Mouse (Mus musculus) midbrain, embryonic 14.5 days (tissue): Measurements from ENCODE around the gene B3galnt1. TPM values are rescaled to one million over a fixed set of nuclear protein-coding genes. Genes with fewer than 3 reads are reported as not detected.
"Not testable (repeated sequence)": the region's sequence is repeated elsewhere in the genome, so short reads cannot be mapped to it uniquely, and the experiment has no call there.

Source experiments
- ATAC-seq: fragments of 200-750 bp; cut with Nextera tagmentation; 2 replicates; pipeline ENCODE4 v1.8.0; 2017; ENCODE audit warnings: moderate number of reproducible peaks, moderate library complexity; ENCODE audit not compliant: low FRiP score, low TSS enrichment
- DNase-seq: peaks from one replicate; pipeline ENCODE4 v3.0.0-alpha.2; 2015
- H3K27ac ChIP-seq: fragments of 300-500 bp; sonication (generic); replicated peaks from 2 replicates; pipeline ENCODE4 v1.5.1; 2014; ENCODE audit warnings: mild to moderate bottlenecking, low read depth, low read length, moderate library complexity
- H3K27me3 ChIP-seq: fragments of 300-500 bp; sonication (generic); 2 replicates; pipeline ENCODE4 v1.6.1; 2014; ENCODE audit warnings: low read length, control low read depth, mixed read lengths; ENCODE audit not compliant: control insufficient read depth, insufficient read depth
- H3K36me3 ChIP-seq: fragments of 300-500 bp; sonication (generic); 2 replicates; pipeline ENCODE4 v1.6.1; 2014; ENCODE audit warnings: low read length, control low read depth; ENCODE audit not compliant: control insufficient read depth, insufficient read depth
- H3K4me1 ChIP-seq: fragments of 300-500 bp; sonication (generic); 2 replicates; pipeline ENCODE4 v1.6.1; 2014; ENCODE audit warnings: mild to moderate bottlenecking, antibody characterized with exemption, low read length, control low read depth; ENCODE audit not compliant: control insufficient read depth, insufficient read depth
- H3K4me2 ChIP-seq: fragments of 300-500 bp; sonication (generic); 2 replicates; pipeline ENCODE4 v1.6.1; 2014; ENCODE audit warnings: mild to moderate bottlenecking, low read length, moderate library complexity
- H3K4me3 ChIP-seq: fragments of 300-500 bp; sonication (generic); replicated peaks from 2 replicates; pipeline ENCODE4 v1.5.1; 2014; ENCODE audit warnings: low read depth, low read length
- H3K9ac ChIP-seq: fragments of 300-500 bp; sonication (generic); replicated peaks from 2 replicates; pipeline ENCODE4 v1.6.1; 2014; ENCODE audit warnings: mild to moderate bottlenecking, low read length, moderate library complexity
- H3K9me3 ChIP-seq: fragments of 300-500 bp; sonication (generic); 2 replicates; pipeline ENCODE4 v1.6.1; 2016; ENCODE audit warnings: low read length, control low read depth, mixed read lengths; ENCODE audit not compliant: control insufficient read depth
- WGBS: fragments of 180-500 bp; shearing (Covaris S2); extraction: QIAGEN DNeasy Blood & Tissue Kit; methylation state at CpG from one replicate; pipeline ENCODE4 v1.1.7; 2014; 5-methylcytosine and 5-hydroxymethylcytosine counted together
- polyA plus RNA-seq: library from polyadenylated mRNA; unstranded; fragments of >200 nt; fragmentation: Nextera tagmentation; extraction: Ambion mirVana; gene quantifications from 2 replicates; pipeline ENCODE4 v1.2.1, GENCODE M21; 2014

Gene B3galnt1
- polyA plus RNA-seq, 1 experiment from 2014 or later: 94.6 TPM

DNA sequence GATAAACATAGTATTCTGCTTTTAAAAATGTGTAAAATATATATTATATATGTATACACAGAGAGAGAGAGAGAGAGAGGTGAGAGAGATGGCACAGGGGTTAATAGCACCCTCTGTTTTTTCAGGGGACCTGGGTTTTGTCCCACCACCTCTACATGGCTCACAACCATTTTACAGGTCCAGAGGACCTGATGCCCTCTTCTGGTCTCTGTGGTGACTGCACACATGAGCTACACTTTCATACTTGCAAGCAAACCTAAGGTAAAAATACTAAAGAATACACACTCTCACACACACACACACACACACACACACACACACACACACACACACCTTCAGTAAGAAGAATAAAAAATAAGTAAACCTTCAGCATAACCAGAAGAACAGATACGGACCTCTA lies 20.0 kb downstream of the B3galnt1 start:
- ATAC-seq (no peak), DNase-seq (no peak)
- Histone ChIP-seq H3K4me1 (no peaks in the 10 kb centered on the region), H3K9ac (no peak overlapping the region), H3K27me3 (no peaks in the 10 kb centered on the region), H3K4me2 (no peak overlapping the region), H3K4me3 (no peak overlapping the region), H3K36me3 (peaks cover 31% of the 10 kb centered on the region), H3K27ac (no peak overlapping the region), H3K9me3 (no peaks in the 10 kb centered on the region)
- WGBS: 100% methylated on average over 1 of the region's 1 CpGs

GRCm38 (mm10) chr3:69576715-69577114 lies 22.0 kb downstream of the B3galnt1 start:
- H3K36me3 ChIP-seq: peaks cover 38% of the 10 kb centered on the region
- H3K27ac ChIP-seq: no peak overlapping the region

GRCm38 (mm10) chr3:69575577-69575976 lies 23.2 kb downstream of the B3galnt1 start:
- ATAC-seq (no peak), DNase-seq (no peak)
- Histone ChIP-seq H3K4me2 (no peak overlapping the region), H3K9ac (no peak overlapping the region), H3K36me3 (peaks cover 38% of the 10 kb centered on the region), H3K4me1 (no peaks in the 10 kb centered on the region), H3K27ac (no peak overlapping the region), H3K9me3 (no peaks in the 10 kb centered on the region), H3K27me3 (no peaks in the 10 kb centered on the region), H3K4me3 (no peak overlapping the region)
- WGBS: 96% methylated on average over 11 of the region's 11 CpGs

More at GRCm38 (mm10) chr3:69576715-69577114, 22.0 kb downstream of the B3galnt1 start:
- no peak for ATAC-seq
- WGBS: 90% methylated on average over 3 of the region's 3 CpGs
- Histone ChIP-seq H3K9ac (no peak overlapping the region), H3K4me1 (no peaks in the 10 kb centered on the region), H3K4me3 (no peak overlapping the region), H3K27me3 (no peaks in the 10 kb centered on the region), H3K4me2 (no peak overlapping the region), H3K9me3 (no peaks in the 10 kb centered on the region)
- DNase-seq: no peak

DNA sequence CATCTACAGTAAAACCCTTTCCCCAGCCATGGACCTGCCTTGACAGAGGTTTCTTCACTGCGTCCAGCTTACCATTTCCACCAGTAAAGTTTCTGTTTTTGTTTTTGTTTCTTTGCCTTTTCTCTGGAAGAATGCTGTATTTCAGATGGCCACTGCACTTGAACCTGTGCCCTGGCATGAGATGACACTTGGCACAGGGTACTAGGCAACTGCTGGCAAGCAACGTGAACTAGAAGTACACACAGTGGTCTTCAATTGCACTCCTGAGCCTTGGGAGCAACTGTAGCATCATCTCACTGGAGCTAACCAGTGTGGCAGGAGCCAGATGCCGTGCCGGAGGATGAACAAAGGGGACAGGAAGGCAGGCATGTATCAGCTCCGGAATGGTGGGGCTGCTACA lies 26.2 kb downstream of the B3galnt1 start:
- H3K4me1 ChIP-seq: no peaks in the 10 kb centered on the region
- H3K9ac ChIP-seq: no peak overlapping the region
- no peak overlapping the region for H3K4me2 ChIP-seq
- no peaks in the 10 kb centered on the region for H3K27me3 ChIP-seq
- WGBS: 91% methylated on average over 5 of the region's 5 CpGs
- no peak overlapping the region for H3K4me3 ChIP-seq
- ATAC-seq: no peak
- no peak overlapping the region for H3K27ac ChIP-seq
- no peak for DNase-seq
- H3K36me3 ChIP-seq: peaks cover 30% of the 10 kb centered on the region
- H3K9me3 ChIP-seq: no peaks in the 10 kb centered on the region

DNA sequence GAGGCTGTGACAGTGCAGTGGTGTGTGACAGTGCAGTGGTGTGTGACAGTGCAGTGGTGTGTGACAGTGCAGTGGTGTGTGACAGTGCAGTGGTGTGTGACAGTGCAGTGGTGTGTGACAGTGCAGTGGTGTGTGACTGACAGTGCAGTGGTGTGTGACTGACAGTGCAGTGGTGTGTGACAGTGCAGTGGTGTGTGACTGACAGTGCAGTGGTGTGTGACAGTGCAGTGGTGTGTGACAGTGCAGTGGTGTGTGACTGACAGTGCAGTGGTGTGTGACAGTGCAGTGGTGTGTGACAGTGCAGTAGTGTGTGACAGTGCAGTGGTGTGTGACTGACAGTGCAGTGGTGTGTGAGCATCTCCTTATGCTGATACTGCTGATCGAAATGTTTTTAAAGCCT lies 33.2 kb downstream of the B3galnt1 start:
- H3K9me3 ChIP-seq, H3K27ac ChIP-seq, H3K4me3 ChIP-seq, H3K9ac ChIP-seq, ATAC-seq, DNase-seq, H3K27me3 ChIP-seq, H3K4me1 ChIP-seq, H3K4me2 ChIP-seq, H3K36me3 ChIP-seq: not testable (repeated sequence)
- 92% methylated on average over 1 of the region's 1 CpGs for WGBS

DNA sequence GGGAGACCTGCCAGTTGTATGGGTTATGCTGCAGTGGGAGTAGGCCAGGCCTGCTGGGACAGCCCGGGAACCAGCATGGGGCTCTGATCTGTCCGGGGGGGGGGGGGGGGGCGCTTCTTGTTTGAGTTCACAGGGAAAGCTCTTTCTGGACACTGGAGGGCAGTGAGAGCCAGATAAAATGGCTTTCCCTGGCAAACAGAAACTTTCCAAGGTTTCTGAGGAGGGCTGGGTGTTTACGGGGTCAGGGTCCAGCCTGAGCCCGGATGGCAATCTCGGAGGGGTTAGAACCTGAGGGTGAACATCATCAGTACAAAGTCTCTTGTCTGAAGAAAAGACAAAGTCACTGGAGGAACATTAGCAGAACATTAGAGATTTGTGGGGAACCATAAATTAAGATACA lies 35.4 kb downstream of the B3galnt1 start:
- Histone ChIP-seq H3K4me2 (no peak overlapping the region), H3K36me3 (no peaks in the 10 kb centered on the region), H3K4me1 (no peaks in the 10 kb centered on the region), H3K9ac (no peak overlapping the region), H3K27me3 (no peaks in the 10 kb centered on the region), H3K9me3 (no peaks in the 10 kb centered on the region), H3K4me3 (no peak overlapping the region), H3K27ac (no peak overlapping the region)
- no peak for ATAC-seq
- WGBS: 87% methylated on average over 6 of the region's 6 CpGs
- no peak for DNase-seq

- Histone ChIP-seq H3K4me1 (no peaks in the 10 kb centered on the region), H3K4me2 (no peak overlapping the region), H3K27me3 (no peaks in the 10 kb centered on the region), H3K27ac (no peak overlapping the region), H3K36me3 (no peaks in the 10 kb centered on the region), H3K4me3 (no peak overlapping the region), H3K9ac (no peak overlapping the region), H3K9me3 (no peaks in the 10 kb centered on the region)
- no peak for ATAC-seq
- 66% methylated on average over 5 of the region's 5 CpGs for WGBS
- DNase-seq: no peak
These were observed 37.1 kb downstream of the B3galnt1 start for GRCm38 (mm10) chr3:69561686-69562085.

- Histone ChIP-seq H3K4me3 (no peak overlapping the region), H3K27me3 (no peaks in the 10 kb centered on the region), H3K9ac (no peak overlapping the region), H3K9me3 (no peaks in the 10 kb centered on the region), H3K27ac (no peak overlapping the region), H3K4me1 (no peaks in the 10 kb centered on the region), H3K4me2 (no peak overlapping the region), H3K36me3 (no peaks in the 10 kb centered on the region)
- 93% methylated on average over 7 of the region's 7 CpGs for WGBS
- ATAC-seq (no peak), DNase-seq (no peak)
These were observed 38.8 kb downstream of the B3galnt1 start for GRCm38 (mm10) chr3:69559975-69560330.

- Histone ChIP-seq H3K4me2 (no peak overlapping the region), H3K9me3 (no peaks in the 10 kb centered on the region), H3K36me3 (no peaks in the 10 kb centered on the region), H3K4me1 (no peaks in the 10 kb centered on the region), H3K4me3 (no peak overlapping the region), H3K9ac (no peak overlapping the region), H3K27ac (no peak overlapping the region), H3K27me3 (no peaks in the 10 kb centered on the region)
- DNase-seq (no peak), ATAC-seq (no peak)
- 94% methylated on average over 6 of the region's 6 CpGs for WGBS
These were observed 39.3 kb downstream of the B3galnt1 start for GRCm38 (mm10) chr3:69559316-69559974.
